Mouse (Mus musculus): ENCODE measurements around the gene Smchd1. TPM values are rescaled to one million over a fixed set of nuclear protein-coding genes. Genes with fewer than 3 reads are reported as not detected.
A peak's percentile ranks its signal among the peaks of the same experiment; 100 is the strongest.

Gene Smchd1
- 25.6 and 26.6 TPM in 2 replicates for polyA plus RNA-seq (2015; fragmentation: Nextera tagmentation; extraction: Ambion mirVana)

DNA sequence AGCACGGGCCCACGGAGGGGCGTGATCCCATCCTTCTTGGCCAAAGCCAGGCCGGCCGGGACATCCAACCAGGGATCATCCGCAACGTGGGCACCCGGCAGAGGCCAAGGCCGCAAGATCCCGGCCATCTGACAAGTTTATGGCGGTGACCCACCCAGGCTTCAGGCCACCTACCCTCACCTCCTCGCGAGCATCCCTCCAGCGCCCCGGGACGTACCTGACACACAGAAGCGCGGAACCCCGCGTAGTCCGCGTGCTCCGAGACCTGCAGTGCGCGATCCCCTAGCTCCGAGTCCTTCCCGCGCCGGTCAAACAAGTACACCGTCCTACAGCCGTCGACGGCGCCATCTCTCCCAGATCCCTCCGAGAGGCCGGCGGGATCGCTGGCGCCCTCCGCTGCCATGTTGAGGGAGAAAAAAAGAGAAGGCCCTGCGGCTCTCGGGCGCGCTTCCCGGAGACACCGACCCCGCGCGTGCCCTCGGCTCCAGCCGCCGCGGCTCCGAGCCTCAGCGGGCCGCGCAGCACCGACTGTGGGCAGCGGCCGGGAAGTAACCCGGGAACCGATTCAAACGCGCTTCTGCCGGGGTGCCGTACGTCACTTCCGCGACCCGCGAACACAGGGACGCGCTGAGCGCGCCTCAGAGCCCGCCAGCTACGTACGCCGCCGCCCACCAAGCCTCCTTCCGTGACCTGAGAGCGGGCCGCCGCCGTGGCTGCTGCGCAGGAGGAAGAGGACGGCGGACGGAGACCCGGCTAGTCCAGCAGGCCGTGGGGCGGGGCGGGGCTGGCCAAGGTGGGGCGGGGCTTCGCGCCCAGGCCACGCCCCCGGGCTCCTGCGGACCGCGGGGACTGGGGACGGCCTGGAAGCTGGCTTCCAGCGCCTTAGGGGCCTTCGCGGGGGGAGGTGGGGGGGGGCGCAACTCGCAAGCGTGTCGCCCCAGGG lies at the start of gene Smchd1:
Gene Smchd1, minus strand, starts transcription at position 582 of the 943 bp plus-strand sequence.
- Histone ChIP-seq H3K27ac (ENCODE audit: low read depth, low read length) (peak within 1 kb of the TSS; percentile 96), H3K9ac (ENCODE audit: low read depth, low read length) (peak within 1 kb of the TSS; percentile 87), H3K9me3 (ENCODE audit: control insufficient read depth) (no peaks in the 10 kb centered on the region), H3K4me2 (replicated peaks; ENCODE audit: low read depth) (peak within 1 kb of the TSS; percentile 92), H3K27me3 (replicated peaks; ENCODE audit: control insufficient read depth, insufficient read depth, low read length) (no peaks in the 10 kb centered on the region), H3K36me3 (ENCODE audit: control insufficient read depth, insufficient read depth) (no peaks in the 10 kb centered on the region), H3K4me1 (replicated peaks; ENCODE audit: control insufficient read depth, insufficient read depth, low read length) (0 out of 2 replicates have a peak, but pooled peaks cover 3% of the 10 kb centered on the region), H3K4me3 (ENCODE audit: low read depth, low read length) (peak within 1 kb of the TSS; percentile 92)
- WGBS: under 1% methylated on average over 87 of the region's 109 CpGs
- peak; percentile 30 for TF ChIP-seq CTCF (IDR thresholded peaks at IDR 0.05; ENCODE audit: low read depth)
- ATAC-seq: peak; percentile 93

DNA sequence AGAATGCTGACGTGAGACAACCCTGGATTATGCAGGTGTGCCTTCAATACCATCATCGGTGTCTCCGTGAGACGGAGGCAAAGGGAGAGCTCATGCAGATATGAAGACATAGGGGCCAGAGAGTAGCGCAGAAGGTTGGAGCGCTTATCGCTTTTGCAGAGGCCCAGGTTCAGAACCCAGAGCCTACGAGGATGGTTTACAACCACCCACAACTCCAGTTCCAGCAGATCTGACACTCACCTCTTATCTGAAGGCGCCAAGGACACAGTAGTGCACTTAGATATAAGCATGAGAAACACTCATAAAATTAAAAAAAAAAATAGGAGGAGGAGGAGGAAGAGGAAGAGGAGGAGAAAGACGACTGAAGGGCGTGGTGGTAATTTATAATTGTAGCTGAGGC lies 35.2 kb upstream of the Smchd1 start:
- Histone ChIP-seq H3K4me2 (replicated peaks; ENCODE audit: low read depth) (no peak overlapping the region), H3K4me3 (ENCODE audit: low read depth, low read length) (no peak overlapping the region), H3K9me3 (ENCODE audit: control insufficient read depth) (no peaks in the 10 kb centered on the region), H3K36me3 (ENCODE audit: control insufficient read depth, insufficient read depth) (peaks cover 24% of the 10 kb centered on the region), H3K27ac (ENCODE audit: low read depth, low read length) (0 out of 2 replicates have a peak overlapping the region, but pooled peaks have one; percentile 6), H3K4me1 (replicated peaks; ENCODE audit: control insufficient read depth, insufficient read depth, low read length) (no peaks in the 10 kb centered on the region), H3K27me3 (replicated peaks; ENCODE audit: control insufficient read depth, insufficient read depth, low read length) (no peaks in the 10 kb centered on the region), H3K9ac (ENCODE audit: low read depth, low read length) (no peak overlapping the region)
- peak; percentile 35; the same call in 1 of the 2 replicates for ATAC-seq
- no peak for TF ChIP-seq CTCF (IDR thresholded peaks at IDR 0.05; ENCODE audit: low read depth)
- 57% methylated on average over 11 of the region's 11 CpGs for WGBS

DNA sequence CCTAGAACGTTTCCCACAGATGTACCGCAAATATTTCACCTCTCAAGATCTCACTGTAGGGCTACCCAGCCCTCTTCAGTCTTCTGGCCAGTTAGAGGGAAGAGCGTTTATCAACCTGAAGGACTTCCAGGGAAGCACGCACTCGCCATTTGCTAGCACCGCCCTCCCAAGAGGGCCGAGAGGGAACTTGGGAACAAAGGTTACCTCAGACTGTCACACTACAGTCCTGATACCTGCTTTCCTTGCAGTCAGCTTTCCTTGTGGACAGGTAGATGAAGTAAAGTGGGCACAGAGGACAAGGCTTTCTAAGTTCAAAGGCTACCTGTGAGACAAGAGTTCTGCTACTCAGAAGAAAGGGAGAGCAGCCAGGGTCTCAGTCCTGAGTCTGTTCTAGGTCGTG lies 31.7 kb upstream of the Smchd1 start:
- no peaks in the 10 kb centered on the region for H3K4me1 ChIP-seq (replicated peaks; ENCODE audit: control insufficient read depth, insufficient read depth, low read length)
- no peak overlapping the region for H3K9ac ChIP-seq (ENCODE audit: low read depth, low read length)
- H3K4me3 ChIP-seq (ENCODE audit: low read depth, low read length): no peak overlapping the region
- peaks cover 16% of the 10 kb centered on the region for H3K36me3 ChIP-seq (ENCODE audit: control insufficient read depth, insufficient read depth)
- no peak overlapping the region; the same call in 1 of the 2 replicates for H3K27ac ChIP-seq (ENCODE audit: low read depth, low read length)
- no peak overlapping the region for H3K4me2 ChIP-seq (replicated peaks; ENCODE audit: low read depth)
- H3K9me3 ChIP-seq (ENCODE audit: control insufficient read depth): no peaks in the 10 kb centered on the region
- no peak for TF ChIP-seq CTCF (IDR thresholded peaks at IDR 0.05; ENCODE audit: low read depth)
- WGBS: 71% methylated on average over 8 of the region's 8 CpGs
- H3K27me3 ChIP-seq (replicated peaks; ENCODE audit: control insufficient read depth, insufficient read depth, low read length): no peaks in the 10 kb centered on the region
- ATAC-seq: peak; percentile 56

DNA sequence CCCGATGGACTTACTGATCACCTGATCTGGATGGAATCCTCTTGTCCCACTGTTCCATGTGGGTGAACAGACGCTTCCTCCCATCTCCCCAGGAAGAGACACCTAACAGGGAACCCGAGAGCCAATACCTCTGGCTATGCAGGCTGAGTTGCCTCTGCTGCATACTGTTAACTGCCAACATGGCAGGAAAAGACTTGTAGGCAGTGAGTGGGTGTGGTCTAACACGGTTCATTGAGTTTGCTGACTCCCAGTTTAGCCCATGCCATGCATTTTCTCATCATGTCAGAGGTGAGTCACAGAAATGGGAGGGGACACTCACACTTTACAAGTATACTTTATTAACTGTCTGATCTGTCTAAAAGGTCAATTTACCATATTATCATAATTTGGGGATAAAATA lies 20.6 kb upstream of the Smchd1 start:
- Histone ChIP-seq H3K9ac (ENCODE audit: low read depth, low read length) (no peak overlapping the region), H3K4me2 (replicated peaks; ENCODE audit: low read depth) (no peak overlapping the region), H3K4me3 (ENCODE audit: low read depth, low read length) (no peak overlapping the region), H3K27me3 (replicated peaks; ENCODE audit: control insufficient read depth, insufficient read depth, low read length) (no peaks in the 10 kb centered on the region), H3K36me3 (ENCODE audit: control insufficient read depth, insufficient read depth) (peaks cover 31% of the 10 kb centered on the region), H3K27ac (ENCODE audit: low read depth, low read length) (no peak overlapping the region), H3K4me1 (replicated peaks; ENCODE audit: control insufficient read depth, insufficient read depth, low read length) (no peaks in the 10 kb centered on the region), H3K9me3 (ENCODE audit: control insufficient read depth) (no peaks in the 10 kb centered on the region)
- TF ChIP-seq CTCF (IDR thresholded peaks at IDR 0.05; ENCODE audit: low read depth): no peak
- WGBS: 84% methylated on average over 4 of the region's 4 CpGs
- ATAC-seq: no peak

DNA sequence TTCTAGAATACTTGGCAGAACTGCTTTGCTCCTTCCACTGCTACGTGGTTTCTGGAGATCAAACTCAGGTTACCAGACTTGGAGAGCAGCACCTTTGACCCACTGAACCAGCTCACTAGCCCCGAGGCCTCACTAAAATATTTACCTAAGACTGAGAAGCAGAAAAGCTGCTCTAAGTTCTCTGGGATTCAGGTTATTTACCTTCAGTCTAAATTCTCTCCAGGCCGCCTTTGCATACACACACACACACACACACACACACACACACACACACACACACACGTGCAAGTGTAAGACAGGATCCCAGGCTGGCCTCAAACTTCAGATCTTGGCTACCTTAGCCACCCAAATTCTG lies 16.2 kb upstream of the Smchd1 start:
- no peak for TF ChIP-seq CTCF (IDR thresholded peaks at IDR 0.05; ENCODE audit: low read depth)
- ATAC-seq: peak; percentile 30; the same call in 1 of the 2 replicates
- no peak overlapping the region for H3K4me3 ChIP-seq (ENCODE audit: low read depth, low read length)
- H3K4me2 ChIP-seq (replicated peaks; ENCODE audit: low read depth): peak overlapping the region; percentile 32; the same call in 1 of the 2 replicates
- H3K27ac ChIP-seq (ENCODE audit: low read depth, low read length): no peak overlapping the region
- WGBS: 33% methylated on average over 4 of the region's 4 CpGs
- no peaks in the 10 kb centered on the region for H3K4me1 ChIP-seq (replicated peaks; ENCODE audit: control insufficient read depth, insufficient read depth, low read length)
- no peak overlapping the region for H3K9ac ChIP-seq (ENCODE audit: low read depth, low read length)
- no peaks in the 10 kb centered on the region for H3K27me3 ChIP-seq (replicated peaks; ENCODE audit: control insufficient read depth, insufficient read depth, low read length)
- 0 out of 2 replicates have a peak, but pooled peaks cover 3% of the 10 kb centered on the region for H3K36me3 ChIP-seq (ENCODE audit: control insufficient read depth, insufficient read depth)
- no peaks in the 10 kb centered on the region for H3K9me3 ChIP-seq (ENCODE audit: control insufficient read depth)

DNA sequence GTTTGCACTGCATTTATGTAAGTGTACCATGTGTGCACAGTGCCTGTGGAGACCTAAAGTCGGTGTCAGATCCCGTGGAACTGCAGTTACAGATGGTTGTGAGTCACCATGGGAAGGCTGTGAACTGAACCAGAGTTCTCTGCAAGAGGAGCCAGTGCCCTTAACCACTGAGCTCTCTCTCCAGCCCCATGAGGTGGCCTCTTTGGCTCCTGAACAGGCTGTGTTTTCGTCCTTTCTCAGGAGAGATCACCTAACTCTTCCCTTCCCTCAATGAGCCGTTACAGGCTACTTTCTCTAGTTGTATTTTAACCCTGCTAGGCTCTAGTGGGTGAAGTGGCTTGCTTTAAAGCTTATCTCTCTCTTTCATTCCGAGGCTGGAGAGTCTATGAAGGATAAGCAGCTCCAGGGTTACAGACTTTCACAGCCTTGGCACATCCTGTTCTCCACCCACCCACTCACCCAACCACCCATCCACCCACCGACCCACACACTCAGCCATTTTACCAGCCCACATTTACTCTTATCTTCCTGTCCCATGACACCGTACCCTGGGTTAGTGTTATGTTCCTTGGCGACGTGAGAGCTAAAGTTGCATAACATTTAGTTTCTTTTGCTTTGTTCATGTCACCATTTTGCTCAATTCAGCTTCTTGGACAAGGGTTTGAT lies 15.7 kb upstream of the Smchd1 start:
- Histone ChIP-seq H3K9me3 (ENCODE audit: control insufficient read depth) (no peaks in the 10 kb centered on the region), H3K27ac (ENCODE audit: low read depth, low read length) (no peak overlapping the region), H3K36me3 (ENCODE audit: control insufficient read depth, insufficient read depth) (no peaks in the 10 kb centered on the region), H3K4me2 (replicated peaks; ENCODE audit: low read depth) (peak overlapping the region; percentile 32; the same call in 1 of the 2 replicates), H3K9ac (ENCODE audit: low read depth, low read length) (no peak overlapping the region), H3K4me1 (replicated peaks; ENCODE audit: control insufficient read depth, insufficient read depth, low read length) (no peaks in the 10 kb centered on the region), H3K4me3 (ENCODE audit: low read depth, low read length) (no peak overlapping the region), H3K27me3 (replicated peaks; ENCODE audit: control insufficient read depth, insufficient read depth, low read length) (no peaks in the 10 kb centered on the region)
- peak; percentile 43 for ATAC-seq
- 42% methylated on average over 9 of the region's 9 CpGs for WGBS
- TF ChIP-seq CTCF (IDR thresholded peaks at IDR 0.05; ENCODE audit: low read depth): no peak
